Mouse (Mus musculus) midbrain, embryonic 11.5 days (tissue): ENCODE data around the gene Snrpn. TPM values are rescaled to one million over a fixed set of nuclear protein-coding genes. Genes with fewer than 3 reads are reported as not detected.
A peak's percentile ranks its signal among the peaks of the same experiment; 100 is the strongest.

Source experiments
- ATAC-seq: fragments of 200-750 bp; cut with Nextera tagmentation; 2 replicates; pipeline ENCODE4 v1.8.0; 2017; ENCODE audit warnings: moderate TSS enrichment, moderate library complexity; ENCODE audit not compliant: low FRiP score
- DNase-seq: peaks from one replicate; pipeline ENCODE4 v3.0.0; 2015; ENCODE audit warnings: low spot score; ENCODE audit errors: missing footprints
- H3K27ac ChIP-seq: fragments of 300-500 bp; sonication (generic); 2 replicates; pipeline ENCODE4 v1.5.1; 2014; ENCODE audit warnings: low read depth, low read length
- H3K27me3 ChIP-seq: fragments of 300-500 bp; sonication (generic); 2 replicates; pipeline ENCODE4 v1.6.1; 2014; ENCODE audit warnings: mild to moderate bottlenecking, low read length, moderate library complexity, mixed read lengths; ENCODE audit not compliant: control insufficient read depth, insufficient read depth
- H3K36me3 ChIP-seq: fragments of 300-500 bp; sonication (generic); 2 replicates; pipeline ENCODE4 v1.6.1; 2014; ENCODE audit warnings: mild to moderate bottlenecking, low read length, moderate library complexity, mixed read lengths; ENCODE audit not compliant: control insufficient read depth, insufficient read depth
- H3K4me1 ChIP-seq: fragments of 300-500 bp; sonication (generic); 2 replicates; pipeline ENCODE4 v1.6.1; 2014; ENCODE audit warnings: low read length; ENCODE audit not compliant: control insufficient read depth, insufficient read depth
- H3K4me2 ChIP-seq: fragments of 300-500 bp; sonication (generic); 2 replicates; pipeline ENCODE4 v1.6.1; 2014; ENCODE audit warnings: mild to moderate bottlenecking, moderate library complexity
- H3K4me3 ChIP-seq: fragments of 300-500 bp; sonication (generic); 2 replicates; pipeline ENCODE4 v1.5.1; 2014; ENCODE audit warnings: low read depth, low read length
- H3K9ac ChIP-seq: fragments of 300-500 bp; sonication (generic); 2 replicates; pipeline ENCODE4 v1.6.1; 2014; ENCODE audit warnings: low read length
- H3K9me3 ChIP-seq: fragments of 300-500 bp; sonication (generic); 2 replicates; pipeline ENCODE4 v1.6.1; 2016; ENCODE audit warnings: low read length; ENCODE audit not compliant: control insufficient read depth
- WGBS: fragments of 180-500 bp; shearing (Covaris S2); extraction: QIAGEN DNeasy Blood & Tissue Kit; methylation state at CpG from one replicate; pipeline ENCODE4 v1.1.7; 2014; 5-methylcytosine and 5-hydroxymethylcytosine counted together
- polyA plus RNA-seq: library from polyadenylated mRNA; unstranded; fragments of >200 nt; fragmentation: Nextera tagmentation; extraction: Ambion mirVana; gene quantifications from 2 replicates; pipeline ENCODE4 v1.2.1, GENCODE M21; 2014

Snrpn gene
- polyA plus RNA-seq, 1 experiment from 2014 or later: 226 TPM

DNA sequence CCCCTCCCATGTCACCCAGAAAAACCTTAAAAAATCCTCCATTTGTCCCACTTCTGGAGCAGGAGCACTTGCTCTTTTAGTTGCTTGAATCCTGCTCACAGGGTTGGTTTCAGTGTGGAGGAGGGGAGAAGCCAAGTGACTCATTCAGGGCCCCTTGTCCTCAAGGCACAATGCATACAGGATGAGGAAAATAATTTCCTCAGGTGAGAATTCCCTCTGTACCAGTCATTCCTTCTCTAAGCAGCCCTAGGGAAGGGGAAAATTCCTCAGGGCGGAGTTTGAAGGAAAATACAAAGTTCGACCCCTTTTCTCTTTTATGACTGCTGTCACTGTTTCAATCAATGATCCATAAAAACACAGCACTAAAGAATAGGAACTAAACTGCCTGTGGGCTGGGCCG, 126.8 kb downstream of the Snrpn start:
- Histone ChIP-seq H3K4me1 (no peaks in the 10 kb centered on the region), H3K27me3 (no peaks in the 10 kb centered on the region), H3K4me2 (no peak overlapping the region), H3K9me3 (no peaks in the 10 kb centered on the region), H3K9ac (no peak overlapping the region), H3K27ac (no peak overlapping the region), H3K36me3 (no peaks in the 10 kb centered on the region), H3K4me3 (no peak overlapping the region)
- 74% methylated on average over 3 of the region's 3 CpGs for WGBS
- no peak for DNase-seq
- ATAC-seq: no peak

GRCm38 (mm10) chr7:60007727-60008360, 132.2 kb downstream of the Snrpn start:
- Histone ChIP-seq H3K9me3 (no peaks in the 10 kb centered on the region; the same call in none of the 2 replicates), H3K27me3 (no peaks in the 10 kb centered on the region), H3K36me3 (no peaks in the 10 kb centered on the region), H3K4me2 (no peak overlapping the region), H3K4me3 (no peak overlapping the region), H3K9ac (no peak overlapping the region), H3K27ac (no peak overlapping the region), H3K4me1 (no peaks in the 10 kb centered on the region)
- DNase-seq: no peak
- ATAC-seq: no peak
- WGBS: 42% methylated on average over 3 of the region's 3 CpGs

DNA sequence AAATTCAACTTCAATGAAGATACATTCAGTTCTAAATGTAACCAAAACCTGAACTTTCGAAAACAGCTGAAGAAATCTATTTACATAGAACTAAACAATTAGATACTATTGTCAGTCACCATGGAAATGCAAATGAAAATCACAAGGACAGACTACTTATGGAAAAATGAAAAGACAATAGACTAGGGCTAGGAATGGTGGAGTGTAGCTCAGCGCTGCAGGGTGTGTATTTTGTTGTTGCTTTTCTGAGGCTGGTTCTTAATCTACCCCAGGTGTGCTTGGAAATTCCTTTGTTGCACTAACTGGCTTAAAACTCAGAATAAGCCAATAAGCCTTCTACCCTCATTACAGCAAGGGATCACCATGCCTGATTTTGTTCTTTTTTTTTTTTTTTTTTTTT, 133.8 kb downstream of the Snrpn start:
- Histone ChIP-seq H3K9ac (no peak overlapping the region), H3K4me2 (no peak overlapping the region), H3K36me3 (no peaks in the 10 kb centered on the region), H3K4me1 (no peaks in the 10 kb centered on the region), H3K27me3 (no peaks in the 10 kb centered on the region), H3K4me3 (no peak overlapping the region), H3K27ac (no peak overlapping the region), H3K9me3 (no peaks in the 10 kb centered on the region; the same call in none of the 2 replicates)
- DNase-seq (no peak), ATAC-seq (no peak)
- WGBS: 39% methylated on average over 2 of the region's 2 CpGs

DNA sequence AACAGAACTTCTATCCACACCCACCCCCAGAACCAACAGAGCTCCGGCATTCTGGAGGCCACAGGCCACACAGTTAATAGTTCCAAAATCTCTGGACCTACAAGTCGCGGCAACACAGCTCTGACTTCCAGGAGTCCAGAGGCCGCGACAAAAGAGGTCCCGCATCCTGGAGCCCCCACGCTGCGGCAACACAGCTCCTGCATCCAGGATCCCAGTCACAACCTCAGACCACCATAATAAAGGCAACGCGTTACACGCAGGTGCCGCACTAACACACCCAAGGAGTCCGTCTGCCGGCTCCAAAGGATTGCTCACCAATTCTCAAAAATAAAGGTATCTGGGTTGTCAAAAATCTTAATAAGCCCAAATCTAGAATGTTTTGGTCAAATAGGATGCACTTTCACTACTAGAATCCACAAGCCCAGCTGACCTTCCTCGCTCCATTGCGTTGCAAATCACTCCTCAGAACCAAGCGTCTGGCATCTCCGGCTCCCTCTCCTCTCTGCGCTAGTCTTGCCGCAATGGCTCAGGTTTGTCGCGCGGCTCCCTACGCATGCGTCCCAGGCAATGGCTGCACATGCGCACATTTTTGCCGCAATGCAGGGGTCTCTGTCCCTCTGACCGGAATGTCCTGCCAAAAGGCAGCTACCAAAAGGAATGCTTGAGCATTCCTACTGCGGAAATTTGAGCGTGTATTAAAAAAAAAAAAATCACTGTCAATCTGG, 135.3 kb downstream of the Snrpn start, which contains the start of the genes Snurf and Gm38393:
Gene Snurf (minus strand): TSS at position 444 of the 725 bp plus-strand sequence.
Gene Gm38393 (minus strand): TSS at position 459 of the 725 bp plus-strand sequence.
- H3K4me2 ChIP-seq: peak within 1 kb of the TSS; percentile 45
- no peaks in the 10 kb centered on the region for H3K36me3 ChIP-seq
- ATAC-seq: peak; percentile 62
- peak within 1 kb of the TSS; percentile 71 for H3K27ac ChIP-seq
- peak within 1 kb of the TSS; percentile 69 for H3K9ac ChIP-seq
- peak within 1 kb of the TSS; percentile 57 for H3K4me3 ChIP-seq
- H3K4me1 ChIP-seq: no peaks in the 10 kb centered on the region
- H3K27me3 ChIP-seq: no peaks in the 10 kb centered on the region
- DNase-seq: peak; percentile 90
- no peaks in the 10 kb centered on the region; the same call in none of the 2 replicates for H3K9me3 ChIP-seq
- WGBS: 50% methylated on average over 30 of the region's 30 CpGs

- peak overlapping the region; percentile 71 for H3K27ac ChIP-seq
- H3K27me3 ChIP-seq: no peaks in the 10 kb centered on the region
- peak; percentile 94 for ATAC-seq
- H3K4me3 ChIP-seq: peak overlapping the region; percentile 57
- no peaks in the 10 kb centered on the region for H3K36me3 ChIP-seq
- DNase-seq: peak; percentile 95
- H3K4me2 ChIP-seq: peak overlapping the region; percentile 45
- 45% methylated on average over 22 of the region's 22 CpGs for WGBS
- H3K9me3 ChIP-seq: no peaks in the 10 kb centered on the region; the same call in none of the 2 replicates
- H3K4me1 ChIP-seq: no peaks in the 10 kb centered on the region
- peak overlapping the region; percentile 69 for H3K9ac ChIP-seq
Observed at GRCm38 (mm10) chr7:60003921-60004605, 136.0 kb downstream of the Snrpn start.

DNA sequence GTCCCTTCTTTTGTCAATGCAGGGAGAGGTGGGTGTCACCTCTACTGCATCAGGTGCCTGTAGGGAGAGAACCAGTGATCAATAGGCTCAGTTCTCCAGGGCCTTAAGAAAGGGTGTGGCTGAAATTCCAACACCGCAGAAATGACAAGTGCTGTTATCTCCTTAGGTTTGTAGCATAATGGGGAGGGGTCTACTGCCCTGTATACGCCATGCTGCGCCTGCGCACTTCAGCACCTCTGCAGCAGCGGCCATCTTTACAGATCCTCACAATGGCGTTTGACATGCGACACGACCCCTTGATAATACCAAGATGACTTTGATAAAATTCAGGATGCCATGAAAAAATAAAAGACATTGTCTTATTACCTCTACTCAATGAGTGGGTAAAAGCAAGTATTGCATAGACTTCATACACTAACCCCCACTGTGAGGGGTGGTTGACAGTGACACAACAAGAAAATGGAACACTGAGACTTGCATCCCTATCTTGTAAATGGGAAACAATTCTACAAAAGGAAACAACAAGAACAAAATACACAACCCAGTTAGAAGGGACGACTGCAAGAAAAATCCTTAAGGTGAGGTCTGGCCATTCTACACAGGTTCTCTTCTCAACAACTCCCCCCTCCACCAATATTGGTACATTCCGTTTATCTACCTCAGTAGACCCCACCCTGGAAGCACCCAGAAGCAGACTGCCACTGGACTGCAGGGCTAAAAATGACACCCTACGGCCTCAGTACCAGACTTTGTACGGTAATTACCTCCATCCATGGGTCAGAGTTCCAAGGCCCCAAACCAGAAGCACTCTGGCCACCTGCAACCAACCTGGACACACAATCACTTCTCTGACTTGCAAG, 136.8 kb downstream of the Snrpn start:
- ATAC-seq (peak; percentile 70), DNase-seq (peak; percentile 88)
- H3K4me1 ChIP-seq: no peaks in the 10 kb centered on the region
- peak overlapping the region; percentile 71 for H3K27ac ChIP-seq
- peak overlapping the region; percentile 57 for H3K4me3 ChIP-seq
- H3K4me2 ChIP-seq: peak overlapping the region; percentile 45
- H3K36me3 ChIP-seq: no peaks in the 10 kb centered on the region
- H3K9ac ChIP-seq: peak overlapping the region; percentile 69
- no peaks in the 10 kb centered on the region for H3K27me3 ChIP-seq
- WGBS: 53% methylated on average over 12 of the region's 12 CpGs
- H3K9me3 ChIP-seq: no peaks in the 10 kb centered on the region; the same call in none of the 2 replicates

GRCm38 (mm10) chr7:59978646-59979045, 161.4 kb downstream of the Snrpn start:
- H3K4me3 ChIP-seq: no peak overlapping the region
- no peak overlapping the region for H3K27ac ChIP-seq
- no peaks in the 10 kb centered on the region for H3K36me3 ChIP-seq
- H3K9ac ChIP-seq: no peak overlapping the region
- H3K9me3 ChIP-seq: no peaks in the 10 kb centered on the region
- WGBS: 73% methylated on average over 1 of the region's 1 CpGs
- no peaks in the 10 kb centered on the region for H3K27me3 ChIP-seq
- peak; percentile 62 for DNase-seq
- H3K4me2 ChIP-seq: no peak overlapping the region
- ATAC-seq: no peak
- no peaks in the 10 kb centered on the region for H3K4me1 ChIP-seq
